Mouse (Mus musculus): Measurements from ENCODE around the gene Disp1.

The Disp1 gene

DNA sequence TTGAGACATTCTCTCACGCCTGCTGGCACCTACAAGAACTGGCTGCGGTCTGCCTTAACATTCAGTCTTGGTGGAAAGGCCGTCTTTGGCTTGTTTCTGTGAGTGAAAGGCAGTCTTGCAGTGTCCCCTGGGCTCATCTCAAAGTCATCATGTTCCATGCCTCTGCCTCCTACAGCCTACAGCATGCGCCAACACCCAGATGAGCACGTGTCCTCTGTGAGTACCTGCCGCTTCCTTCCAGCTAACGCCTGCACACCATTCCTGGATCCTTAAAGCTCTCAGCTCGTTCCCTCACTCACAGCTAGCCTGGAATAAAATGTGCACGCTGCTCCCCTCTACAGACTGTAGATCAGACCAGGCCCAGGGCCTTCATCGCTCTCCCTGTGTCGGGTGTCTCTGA lies 60.3 kb downstream of the Disp1 start:
- DNase-seq (ENCODE audit: low spot score) = no peak

DNA sequence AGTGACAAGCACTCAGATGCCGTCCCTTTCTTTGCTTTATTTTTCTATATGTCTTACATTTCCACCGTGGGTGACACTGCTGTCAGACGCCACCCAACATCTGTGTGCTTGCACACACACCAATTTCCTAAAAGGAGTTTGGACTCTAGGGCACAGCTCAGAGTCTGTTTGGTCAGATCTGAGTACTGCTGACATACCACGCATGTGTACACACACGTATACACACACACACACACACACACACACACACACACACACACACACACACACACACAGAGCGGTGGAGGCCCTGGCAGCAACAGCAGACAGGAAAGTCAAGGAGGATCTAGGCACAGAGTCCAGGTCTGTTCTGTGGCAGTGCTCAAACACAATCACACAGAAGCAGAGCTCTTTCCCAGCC lies 61.1 kb downstream of the Disp1 start:
- DNase-seq (ENCODE audit: low spot score) = no peak

GRCm38 (mm10) chr1:183159183-183159582 lies 62.1 kb downstream of the Disp1 start:
- no peak for DNase-seq (ENCODE audit: low spot score)

DNA sequence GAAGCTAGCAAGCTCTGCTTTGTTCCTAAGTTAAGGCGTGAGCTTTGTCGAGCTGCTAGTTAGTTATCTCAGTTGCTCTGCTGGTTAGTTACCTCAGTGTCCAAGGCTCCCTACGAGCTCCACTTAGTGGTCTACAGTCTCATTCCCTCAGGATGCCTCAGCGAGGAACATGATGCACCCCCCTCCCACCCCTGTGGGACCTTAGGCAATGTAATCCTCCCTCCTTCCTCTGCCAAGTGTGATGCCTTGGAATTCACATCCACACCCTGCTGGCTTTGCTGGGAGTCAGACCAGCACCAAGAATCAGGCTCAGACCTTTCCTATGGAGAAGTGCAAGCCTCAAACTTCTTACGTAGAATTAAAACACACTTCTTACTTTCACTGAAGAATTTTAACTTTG lies 65.7 kb downstream of the Disp1 start:
- DNase-seq (ENCODE audit: low spot score) = no peak

DNA sequence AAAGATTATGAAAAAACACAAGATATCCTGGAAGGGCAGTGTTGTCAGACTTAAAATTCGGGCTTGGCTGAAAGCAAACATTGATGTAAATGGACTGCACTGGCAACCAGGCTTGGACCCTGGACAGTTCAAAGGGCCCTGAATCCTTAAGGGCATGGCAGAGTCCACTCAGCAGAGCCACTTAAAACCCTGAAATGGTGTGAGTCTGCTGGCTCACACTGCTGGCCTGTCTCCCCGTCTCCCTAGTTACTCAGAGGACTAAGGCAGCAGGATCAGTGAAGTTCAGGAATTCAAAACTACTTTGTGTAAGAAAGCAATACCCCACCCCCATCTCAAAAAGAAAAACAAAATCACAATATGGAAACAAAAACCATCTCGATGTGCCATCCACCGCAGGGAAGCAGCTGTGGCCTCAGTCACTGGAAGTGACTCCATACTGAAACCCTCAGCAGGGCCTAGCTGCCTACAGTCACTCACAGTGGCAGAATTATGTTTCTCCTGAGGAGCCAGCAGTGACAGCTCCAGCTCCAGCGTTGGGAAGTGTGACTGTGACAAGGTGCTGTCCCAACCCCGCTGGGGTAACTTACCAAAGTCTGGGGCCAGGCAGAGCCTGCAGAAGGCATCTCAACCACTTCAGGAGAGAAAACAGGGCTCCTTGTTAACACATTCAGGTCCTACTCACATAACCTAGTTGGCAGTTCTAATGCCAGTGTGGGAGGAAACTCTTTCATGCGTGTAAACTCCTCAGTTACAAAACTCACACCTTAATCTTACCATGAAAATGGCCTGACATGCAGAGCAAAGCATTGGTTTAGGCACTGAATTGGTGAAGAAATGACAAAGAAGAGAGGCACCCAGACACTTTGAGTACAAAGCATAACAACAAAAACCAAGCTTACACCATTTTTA lies 66.8 kb downstream of the Disp1 start:
- DNase-seq (ENCODE audit: low spot score) = no peak

- no peak for DNase-seq (ENCODE audit: low spot score)
Observed at GRCm38 (mm10) chr1:183153354-183153753, 68.0 kb downstream of the Disp1 start.

DNA sequence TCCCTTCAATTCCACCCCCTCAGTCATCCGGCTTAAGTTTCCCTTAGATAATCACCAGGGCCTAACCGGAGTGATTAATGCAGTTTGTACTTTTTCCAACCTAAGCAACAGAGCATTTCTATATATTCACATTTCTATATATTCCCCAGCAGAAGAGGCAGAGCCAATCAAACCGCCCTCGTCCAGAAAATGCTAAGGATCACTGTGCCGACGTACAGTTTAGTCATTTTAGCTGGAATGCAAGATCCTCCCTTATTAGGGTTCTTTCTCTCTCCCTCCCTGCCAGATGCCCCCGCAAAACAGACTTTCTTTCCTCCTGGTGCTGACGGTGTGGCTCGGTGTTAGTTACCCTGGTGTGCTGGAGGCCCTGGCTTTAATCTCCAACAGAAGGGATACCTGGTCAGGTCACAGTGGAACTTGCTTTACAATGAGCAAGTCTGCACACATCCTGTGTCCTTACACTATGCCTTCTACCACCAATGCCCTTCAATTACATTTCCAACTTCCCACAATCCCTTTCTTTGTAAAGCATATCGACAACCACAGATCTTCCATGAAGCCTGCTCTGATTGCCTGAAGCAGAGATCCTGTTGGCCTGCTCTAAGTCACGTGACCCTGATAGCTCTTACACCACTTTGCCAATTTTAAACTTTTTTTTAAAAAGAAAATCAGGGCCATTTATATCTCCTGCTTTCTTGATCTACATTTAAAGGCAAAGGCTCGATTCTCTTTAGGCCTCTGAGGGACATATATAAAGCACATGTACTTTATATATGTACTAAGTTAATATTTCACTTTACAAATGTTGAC lies 69.6 kb downstream of the Disp1 start:
- no peak for DNase-seq (ENCODE audit: low spot score)

GRCm38 (mm10) chr1:183150379-183150840 lies 70.9 kb downstream of the Disp1 start:
- DNase-seq (ENCODE audit: low spot score) = no peak

- no peak for DNase-seq (ENCODE audit: low spot score)
Observed at GRCm38 (mm10) chr1:183149571-183150105, 71.7 kb downstream of the Disp1 start.

GRCm38 (mm10) chr1:183147438-183147841 lies 73.9 kb downstream of the Disp1 start:
- peak; percentile 64 for DNase-seq (ENCODE audit: low spot score)

- no peak for DNase-seq (ENCODE audit: low spot score)
Observed at GRCm38 (mm10) chr1:183146795-183147194, 74.5 kb downstream of the Disp1 start.

DNA sequence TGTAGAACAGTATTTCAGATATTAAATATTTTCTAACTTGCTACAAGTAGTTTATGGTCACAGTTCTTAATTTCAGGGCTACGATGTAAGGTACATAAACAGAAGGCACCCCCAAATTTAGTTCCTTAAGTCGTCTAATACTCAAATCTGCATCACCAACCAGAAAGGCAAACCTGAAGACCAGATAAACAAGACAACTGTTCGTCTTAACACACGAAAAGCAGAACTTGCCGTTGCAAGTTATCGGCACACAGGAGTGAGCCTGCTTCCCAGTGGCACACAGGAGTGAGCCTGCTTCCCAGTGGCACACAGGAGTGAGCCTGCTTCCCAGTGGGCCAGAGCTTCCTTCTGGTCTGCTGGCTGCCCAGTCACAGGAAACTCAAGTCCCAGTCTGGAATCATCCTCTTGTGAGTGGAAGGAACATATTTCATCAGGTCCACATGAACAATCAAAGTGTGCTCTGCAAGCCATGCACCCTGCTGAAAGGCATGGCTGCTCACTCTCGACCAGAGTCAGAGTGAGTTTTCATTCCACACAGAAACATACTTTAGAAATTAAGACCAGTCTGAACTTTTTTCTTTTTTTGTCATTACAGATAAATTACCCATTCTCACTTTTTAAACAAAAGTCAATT lies 75.1 kb downstream of the Disp1 start:
- no peak for DNase-seq (ENCODE audit: low spot score)

DNA sequence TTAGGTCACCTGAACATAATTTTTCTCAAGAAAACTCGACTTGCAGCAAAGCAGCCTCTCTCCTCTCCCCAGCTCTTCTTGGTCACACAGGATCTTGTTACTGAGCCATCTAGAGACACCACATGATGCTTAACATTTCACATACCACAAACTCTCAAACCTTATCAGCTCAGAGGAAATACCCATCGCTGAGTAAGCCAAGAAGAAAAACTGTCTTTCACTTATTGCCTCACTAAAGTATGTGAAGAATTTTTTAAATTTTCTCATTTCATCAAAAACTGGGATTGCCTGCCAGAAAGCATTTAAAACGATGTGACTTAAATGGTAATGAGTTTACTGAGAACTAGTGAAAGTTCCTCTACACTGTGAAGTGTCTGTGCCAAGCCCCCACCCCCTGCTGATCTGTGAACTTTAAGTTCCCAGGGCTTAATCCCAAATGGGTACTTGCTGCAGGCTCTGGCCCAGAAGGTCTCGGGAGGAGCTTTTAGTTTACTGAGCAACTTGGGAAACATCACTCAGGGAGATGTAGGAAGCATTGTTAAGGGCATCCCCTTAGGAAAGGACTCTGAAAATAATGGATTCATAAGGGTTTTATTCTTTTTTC lies 76.6 kb downstream of the Disp1 start:
- DNase-seq (ENCODE audit: low spot score) = no peak

GRCm38 (mm10) chr1:183143246-183143645 lies 78.1 kb downstream of the Disp1 start:
- DNase-seq (ENCODE audit: low spot score) = no peak

GRCm38 (mm10) chr1:183142566-183142965 lies 78.8 kb downstream of the Disp1 start:
- no peak for DNase-seq (ENCODE audit: low spot score)

GRCm38 (mm10) chr1:183141329-183141728 lies 80.0 kb downstream of the Disp1 start:
- no peak for DNase-seq (ENCODE audit: low spot score)

GRCm38 (mm10) chr1:183140511-183141268 lies 80.6 kb downstream of the Disp1 start:
- no peak for DNase-seq (ENCODE audit: low spot score)

GRCm38 (mm10) chr1:183138088-183138487 lies 83.2 kb downstream of the Disp1 start:
- DNase-seq (ENCODE audit: low spot score) = no peak

DNA sequence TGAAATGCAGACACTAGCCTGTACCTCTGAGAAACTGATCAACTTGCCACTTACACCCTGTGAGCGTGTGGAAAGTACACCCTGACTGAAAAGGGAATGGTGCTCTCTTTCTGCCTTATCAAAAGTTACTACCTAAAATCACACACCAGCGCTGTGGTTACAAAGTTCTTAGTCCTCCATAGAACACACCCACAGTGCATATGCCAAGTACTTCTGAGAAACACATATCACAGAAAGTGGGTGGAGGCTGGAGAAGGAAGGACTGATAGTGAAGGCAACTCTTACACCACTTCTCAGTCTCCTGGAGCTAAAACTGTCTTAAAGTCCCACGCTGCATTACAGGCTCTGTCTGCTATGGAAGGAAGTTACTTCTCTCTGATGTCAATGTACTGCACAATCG lies 86.9 kb downstream of the Disp1 start:
- DNase-seq (ENCODE audit: low spot score) = no peak

GRCm38 (mm10) chr1:183133440-183133839 lies 87.9 kb downstream of the Disp1 start:
- no peak for DNase-seq (ENCODE audit: low spot score)

DNA sequence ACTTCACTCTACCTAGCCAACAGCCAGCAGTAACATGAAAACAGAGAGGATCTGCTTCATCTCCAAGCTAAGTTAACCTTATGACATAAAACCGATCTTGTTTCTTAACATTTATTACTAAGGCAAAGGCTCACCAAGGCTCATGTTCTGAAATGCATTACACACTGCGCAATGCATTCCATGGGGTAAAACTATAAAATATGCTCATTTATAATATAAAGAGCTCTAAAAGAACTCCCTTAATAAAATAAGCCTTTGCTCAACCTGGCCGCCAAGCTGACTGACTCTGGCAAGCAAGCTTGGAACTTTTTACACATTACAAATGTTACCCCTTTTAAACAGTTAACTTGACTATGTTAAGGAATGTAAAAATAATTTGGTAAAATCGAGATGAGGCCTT lies 94.1 kb downstream of the Disp1 start:
- DNase-seq (ENCODE audit: low spot score) = no peak

Data from yolk sac, embryonic 10.5 days (tissue).